Mouse (Mus musculus) liver, embryonic 14.5 days (tissue): Measurements from ENCODE around the gene D430019H16Rik. TPM values are rescaled to one million over a fixed set of nuclear protein-coding genes. Genes with fewer than 3 reads are reported as not detected.

ENCODE experiments used
- ATAC-seq: fragments of 200-750 bp; cut with Nextera tagmentation; 2 replicates; pipeline ENCODE4 v1.8.0; 2017; ENCODE audit warnings: moderate number of reproducible peaks, mild to moderate bottlenecking, moderate library complexity; ENCODE audit not compliant: insufficient read depth
- DNase-seq, 3 experiments: peaks; one replicate each; pipeline ENCODE4 v3.0.0-alpha.2; 2012 to 2013; ENCODE audit warnings: low read depth in 3 of 3, low spot score in 3 of 3
- H3K27ac ChIP-seq: fragments of 300-500 bp; sonication (generic); 2 replicates; pipeline ENCODE4 v1.5.1; 2014; ENCODE audit warnings: moderate library complexity, mild to moderate bottlenecking, control low read depth, inconsistent platforms
- H3K27me3 ChIP-seq: fragments of 300-500 bp; sonication (generic); 2 replicates; pipeline ENCODE4 v1.6.1; 2014; ENCODE audit warnings: mild to moderate bottlenecking, low read length, moderate library complexity; ENCODE audit not compliant: control insufficient read depth, insufficient read depth
- H3K36me3 ChIP-seq: fragments of 300-500 bp; sonication (generic); replicated peaks from 2 replicates; pipeline ENCODE4 v1.6.1; 2014; ENCODE audit warnings: low read depth; ENCODE audit not compliant: control insufficient read depth, insufficient read depth
- H3K4me1 ChIP-seq, 2 experiments: fragments of 200-500 bp in 1 of 2; fragments of 300-500 bp in 1 of 2; sonication (generic) in 1 of 2; replicated peaks; 2 replicates each; pipeline ENCODE4 v1.6.1; 2012 to 2014; ENCODE audit warnings: antibody characterized with exemption in 1 of 2, inconsistent platforms in 1 of 2, low read length in 1 of 2; ENCODE audit not compliant: control insufficient read depth in 2 of 2, insufficient read depth in 2 of 2
- H3K4me2 ChIP-seq: fragments of 300-500 bp; sonication (generic); 2 replicates; pipeline ENCODE4 v1.6.1; 2014; ENCODE audit warnings: low read depth, mild to moderate bottlenecking, control low read depth, moderate library complexity
- H3K4me3 ChIP-seq, 2 experiments: fragments of 200-500 bp in 1 of 2; fragments of 300-500 bp in 1 of 2; sonication (generic) in 1 of 2; 2 replicates each; pipeline ENCODE4 v1.5.1; 2012 to 2014; ENCODE audit warnings: low read depth in 2 of 2, low read length in 2 of 2, mild to moderate bottlenecking in 2 of 2, control low read depth in 1 of 2, inconsistent platforms in 1 of 2, moderate library complexity in 1 of 2; ENCODE audit not compliant: insufficient read depth in 1 of 2
- H3K9ac ChIP-seq: fragments of 300-500 bp; sonication (generic); replicated peaks from 2 replicates; pipeline ENCODE4 v1.6.1; 2014; ENCODE audit warnings: mild to moderate bottlenecking, control low read depth, moderate library complexity
- H3K9me3 ChIP-seq: fragments of 300-500 bp; sonication (generic); 2 replicates; pipeline ENCODE4 v1.6.1; 2016; ENCODE audit warnings: low read length, mixed read lengths; ENCODE audit not compliant: control insufficient read depth
- CTCF ChIP-seq: IDR thresholded peaks from 2 replicates; pipeline ENCODE4 v1.5.1; 2016; ENCODE audit warnings: antibody characterized with exemption, low read depth, control low read depth
- EP300 ChIP-seq: IDR thresholded peaks from 2 replicates; pipeline ENCODE4 v1.6.1; 2016; ENCODE audit warnings: antibody characterized with exemption, low read depth
- WGBS: fragments of 180-500 bp; shearing (Covaris S2); extraction: QIAGEN DNeasy Blood & Tissue Kit; methylation state at CpG from one replicate; pipeline ENCODE4 v1.1.7; 2014; ENCODE audit not compliant: insufficient replicate concordance; 5-methylcytosine and 5-hydroxymethylcytosine counted together
- polyA plus RNA-seq, 2 experiments: library from polyadenylated mRNA; depleted of rRNA in 1 of 2; stranded (reverse) in 1 of 2; unstranded in 1 of 2; fragments of >200 nt; fragmentation: Nextera tagmentation in 1 of 2; extraction: Ambion mirVana in 1 of 2; gene quantifications; 2 replicates each; pipeline versions ENCODE4 v1.2.1 to v1.2.3; 2012 to 2014

Gene D430019H16Rik
- polyA plus RNA-seq, 2 experiments: 0.03 to 0.23 TPM

DNA sequence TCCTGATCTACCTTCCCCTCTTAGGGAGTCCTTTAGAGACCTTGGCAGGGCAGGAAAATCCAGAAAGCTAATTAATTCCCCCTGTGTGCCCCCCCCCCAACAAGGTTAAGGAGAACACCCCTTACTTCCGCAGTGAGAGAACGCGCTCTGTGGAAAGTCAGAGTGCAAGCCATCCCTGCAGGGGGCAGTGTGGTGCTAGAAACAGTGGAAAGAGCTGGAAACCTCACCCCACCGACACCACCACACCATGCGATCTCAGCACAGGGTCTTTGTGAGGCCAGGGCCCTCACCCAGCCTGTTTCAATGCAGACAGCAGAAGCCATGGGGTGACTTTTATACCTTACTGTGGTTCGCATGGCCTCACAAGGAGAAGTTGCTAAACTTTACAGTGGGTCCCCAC is 44.2 kb downstream of the D430019H16Rik start:
- WGBS: 10% methylated on average over 6 of the region's 6 CpGs
- no peak for TF ChIP-seq EP300
- TF ChIP-seq CTCF: peak; percentile 77
- Histone ChIP-seq H3K27me3 (no peaks in the 10 kb centered on the region), H3K4me1 (no peaks in the 10 kb centered on the region), H3K27ac (no peak overlapping the region), H3K4me2 (no peak overlapping the region), H3K9me3 (no peaks in the 10 kb centered on the region), H3K4me3 (no peak overlapping the region), H3K36me3 (no peaks in the 10 kb centered on the region), H3K9ac (no peak overlapping the region)
- ATAC-seq: no peak
- DNase-seq: peak in 1 of 3 experiments; percentile 11

DNA sequence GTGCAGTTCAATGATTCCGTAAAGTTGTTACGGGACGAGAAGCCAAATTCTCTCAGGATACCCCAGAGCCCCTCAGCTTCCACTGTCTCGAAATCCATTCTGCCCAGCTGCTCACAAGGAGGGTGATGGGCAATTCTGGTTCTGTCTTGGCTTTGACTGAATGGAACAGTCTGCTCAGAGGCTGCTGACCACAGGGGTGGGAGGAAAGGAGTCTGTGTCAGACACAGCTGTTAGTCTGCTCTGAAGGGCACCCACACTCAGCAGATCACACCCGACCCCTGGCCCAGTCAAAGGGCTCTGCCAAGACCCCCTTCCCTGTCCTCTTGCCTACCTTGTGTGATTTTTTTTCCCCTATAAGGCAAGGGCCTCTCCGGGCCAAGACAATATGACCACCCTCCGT is 44.8 kb downstream of the D430019H16Rik start:
- TF ChIP-seq CTCF (no peak), EP300 (no peak)
- no peak for DNase-seq
- H3K27ac ChIP-seq: no peak overlapping the region
- no peaks in the 10 kb centered on the region for H3K9me3 ChIP-seq
- H3K27me3 ChIP-seq: no peaks in the 10 kb centered on the region
- H3K4me3 ChIP-seq: no peak overlapping the region
- no peak overlapping the region for H3K4me2 ChIP-seq
- no peak for ATAC-seq
- no peaks in the 10 kb centered on the region for H3K36me3 ChIP-seq
- no peaks in the 10 kb centered on the region for H3K4me1 ChIP-seq
- no peak overlapping the region for H3K9ac ChIP-seq
- 69% methylated on average over 7 of the region's 7 CpGs for WGBS

DNA sequence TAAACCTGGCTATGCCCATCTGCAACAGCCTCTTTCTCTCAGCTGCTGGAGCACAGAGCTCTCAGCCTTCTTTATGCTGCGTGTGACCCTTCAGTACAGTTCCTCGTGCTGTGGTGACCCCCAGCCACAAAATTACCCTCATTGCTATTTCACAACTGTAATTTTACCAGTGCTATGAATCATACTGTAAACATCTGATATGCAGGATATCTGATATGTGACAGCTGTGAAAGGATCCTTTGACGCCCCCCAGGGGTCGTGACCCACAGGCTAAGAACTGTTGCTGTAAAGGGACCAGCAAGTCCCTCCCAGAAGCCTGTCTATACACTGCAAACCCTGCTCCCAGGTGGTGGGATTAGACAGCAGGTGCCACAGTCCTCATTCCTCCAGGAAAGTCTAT is 45.2 kb downstream of the D430019H16Rik start:
- no peak overlapping the region for H3K9ac ChIP-seq
- ATAC-seq: no peak

DNA sequence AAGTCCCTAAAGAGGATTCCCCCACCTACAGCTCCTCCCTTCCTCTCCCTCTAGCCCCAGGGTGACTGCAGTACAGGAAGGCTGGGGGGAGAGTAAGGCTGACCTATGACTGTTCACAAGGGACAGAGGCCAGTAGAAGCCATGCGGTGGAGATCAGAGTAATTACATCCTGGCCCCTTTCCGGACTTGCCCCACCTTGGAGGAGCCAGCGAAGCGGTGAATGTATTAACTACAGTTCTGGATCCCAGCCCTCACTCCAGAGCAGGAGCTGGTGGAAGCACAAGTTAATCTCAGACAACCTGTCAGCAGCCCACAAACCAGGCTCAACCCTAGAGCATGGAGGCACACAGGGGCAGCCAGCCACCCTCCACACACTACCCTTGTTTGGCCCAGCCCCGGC is 47.3 kb downstream of the D430019H16Rik start:
- Histone ChIP-seq H3K9me3 (no peaks in the 10 kb centered on the region), H3K4me1 (no peaks in the 10 kb centered on the region), H3K4me3 (no peak overlapping the region), H3K27ac (no peak overlapping the region), H3K9ac (no peak overlapping the region), H3K36me3 (no peaks in the 10 kb centered on the region), H3K4me2 (no peak overlapping the region), H3K27me3 (no peaks in the 10 kb centered on the region)
- ATAC-seq: no peak
- DNase-seq: no peak
- TF ChIP-seq EP300 (no peak), CTCF (no peak)
- WGBS: 64% methylated on average over 5 of the region's 5 CpGs

More for the DNA sequence above, 45.2 kb downstream of the D430019H16Rik start:
- no peaks in the 10 kb centered on the region for H3K27me3 ChIP-seq
- no peaks in the 10 kb centered on the region for H3K36me3 ChIP-seq
- no peak for DNase-seq
- no peak overlapping the region for H3K4me2 ChIP-seq
- 41% methylated on average over 4 of the region's 4 CpGs for WGBS
- no peak overlapping the region for H3K4me3 ChIP-seq
- H3K27ac ChIP-seq: no peak overlapping the region
- no peaks in the 10 kb centered on the region for H3K4me1 ChIP-seq
- H3K9me3 ChIP-seq: no peaks in the 10 kb centered on the region
- TF ChIP-seq CTCF (no peak), EP300 (no peak)

DNA sequence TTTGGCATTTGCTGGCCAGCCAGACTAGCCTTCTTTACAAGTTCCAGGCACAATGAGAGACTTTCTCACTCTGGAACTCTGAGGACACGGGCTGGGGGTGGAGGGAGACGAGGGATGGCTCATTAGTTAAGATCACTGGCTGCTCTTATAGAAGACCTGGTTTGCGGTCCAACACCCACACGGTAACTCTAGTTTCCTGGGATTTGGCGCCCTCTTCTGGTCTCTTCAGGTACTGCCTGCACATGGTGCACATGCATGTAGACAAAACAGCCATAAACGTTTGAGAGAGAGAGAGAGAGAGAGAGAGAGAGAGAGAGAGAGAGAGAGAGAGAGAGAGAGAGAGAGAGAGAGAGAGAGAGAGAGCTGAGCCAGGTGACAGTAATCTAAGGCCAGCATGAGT is 51.1 kb downstream of the D430019H16Rik start:
- H3K27me3 ChIP-seq: no peaks in the 10 kb centered on the region
- WGBS: 53% methylated on average over 6 of the region's 6 CpGs
- TF ChIP-seq EP300 (no peak), CTCF (peak; percentile 70)
- H3K9me3 ChIP-seq: no peaks in the 10 kb centered on the region
- no peaks in the 10 kb centered on the region for H3K36me3 ChIP-seq
- H3K9ac ChIP-seq: no peak overlapping the region
- no peak overlapping the region for H3K4me2 ChIP-seq
- H3K27ac ChIP-seq: no peak overlapping the region
- no peak for DNase-seq
- no peak for ATAC-seq
- H3K4me3 ChIP-seq: no peak overlapping the region
- no peaks in the 10 kb centered on the region for H3K4me1 ChIP-seq

DNA sequence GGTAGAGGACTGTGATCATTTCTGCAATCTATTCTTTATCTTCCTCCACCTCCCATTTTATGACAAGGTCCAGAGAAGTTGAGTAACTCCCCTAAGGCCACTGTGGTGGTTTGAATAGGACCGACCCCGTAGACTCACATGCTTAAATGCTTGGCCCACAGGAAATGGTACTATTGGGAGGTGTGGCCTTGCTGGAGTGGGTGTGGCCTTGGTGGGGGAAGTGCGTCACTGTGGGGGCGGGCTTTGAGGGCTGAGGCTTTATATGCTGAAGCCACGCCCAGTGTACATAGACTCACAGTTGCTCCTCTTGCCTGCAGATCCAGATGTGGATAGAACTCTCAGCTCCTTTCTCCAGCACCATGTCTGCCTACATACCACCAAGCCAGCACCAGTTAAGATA is 57.5 kb downstream of the D430019H16Rik start:
- no peak overlapping the region for H3K9ac ChIP-seq
- no peak overlapping the region for H3K27ac ChIP-seq
- H3K36me3 ChIP-seq: no peaks in the 10 kb centered on the region
- H3K9me3 ChIP-seq: no peaks in the 10 kb centered on the region
- TF ChIP-seq EP300: no peak
- TF ChIP-seq CTCF: no peak
- 57% methylated on average over 5 of the region's 5 CpGs for WGBS
- H3K27me3 ChIP-seq: no peaks in the 10 kb centered on the region
- H3K4me3 ChIP-seq: no peak overlapping the region
- DNase-seq: no peak
- no peak for ATAC-seq
- H3K4me1 ChIP-seq: no peaks in the 10 kb centered on the region
- H3K4me2 ChIP-seq: no peak overlapping the region
